Mouse (Mus musculus) embryonic facial prominence, embryonic 14.5 days (tissue): ENCODE results near the gene Dph2. TPM values are rescaled to one million over a fixed set of nuclear protein-coding genes. Genes with fewer than 3 reads are reported as not detected.

Source experiments
- ATAC-seq: fragments of 200-750 bp; cut with Nextera tagmentation; 2 replicates; pipeline ENCODE4 v1.8.0; 2017; ENCODE audit warnings: low read depth, moderate number of reproducible peaks, moderate TSS enrichment
- DNase-seq: peaks from one replicate; pipeline ENCODE4 v3.0.0-alpha.2; 2015; ENCODE audit warnings: low spot score
- H3K27ac ChIP-seq: fragments of 300-500 bp; sonication (generic); replicated peaks from 2 replicates; pipeline ENCODE4 v1.5.1; 2014; ENCODE audit warnings: low read depth, mild to moderate bottlenecking, low read length, moderate library complexity
- H3K27me3 ChIP-seq: fragments of 300-500 bp; sonication (generic); replicated peaks from 2 replicates; pipeline ENCODE4 v1.6.1; 2014; ENCODE audit warnings: low read length; ENCODE audit not compliant: control insufficient read depth, insufficient read depth
- H3K36me3 ChIP-seq: fragments of 300-500 bp; sonication (generic); 2 replicates; pipeline ENCODE4 v1.6.1; 2014; ENCODE audit warnings: low read length, mixed read lengths; ENCODE audit not compliant: control insufficient read depth, insufficient read depth
- H3K4me1 ChIP-seq: fragments of 300-500 bp; sonication (generic); 2 replicates; pipeline ENCODE4 v1.6.1; 2014; ENCODE audit warnings: antibody characterized with exemption, low read length; ENCODE audit not compliant: control insufficient read depth, insufficient read depth
- H3K4me2 ChIP-seq: fragments of 300-500 bp; sonication (generic); 2 replicates; pipeline ENCODE4 v1.6.1; 2014; ENCODE audit warnings: low read depth, mild to moderate bottlenecking, low read length, moderate library complexity, mixed read lengths
- H3K4me3 ChIP-seq: fragments of 300-500 bp; sonication (generic); 2 replicates; pipeline ENCODE4 v1.5.1; 2014; ENCODE audit warnings: low read depth, mild to moderate bottlenecking, low read length
- H3K9ac ChIP-seq: fragments of 300-500 bp; sonication (generic); 2 replicates; pipeline ENCODE4 v1.6.1; 2014; ENCODE audit warnings: low read depth, mild to moderate bottlenecking, low read length, moderate library complexity, mixed read lengths
- H3K9me3 ChIP-seq: fragments of 300-500 bp; sonication (generic); 2 replicates; pipeline ENCODE4 v1.6.1; 2016; ENCODE audit warnings: low read length; ENCODE audit not compliant: control insufficient read depth
- WGBS: fragments of 180-500 bp; shearing (Covaris S2); extraction: QIAGEN DNeasy Blood & Tissue Kit; methylation state at CpG from one replicate; pipeline ENCODE4 v1.1.7; 2014; 5-methylcytosine and 5-hydroxymethylcytosine counted together
- polyA plus RNA-seq: library from polyadenylated mRNA; unstranded; fragments of >200 nt; fragmentation: Nextera tagmentation; extraction: Ambion mirVana; gene quantifications from 2 replicates; pipeline ENCODE4 v1.2.1, GENCODE M21; 2014

Gene Dph2
- polyA plus RNA-seq, 1 experiment from 2014 or later: 13.4 TPM

DNA sequence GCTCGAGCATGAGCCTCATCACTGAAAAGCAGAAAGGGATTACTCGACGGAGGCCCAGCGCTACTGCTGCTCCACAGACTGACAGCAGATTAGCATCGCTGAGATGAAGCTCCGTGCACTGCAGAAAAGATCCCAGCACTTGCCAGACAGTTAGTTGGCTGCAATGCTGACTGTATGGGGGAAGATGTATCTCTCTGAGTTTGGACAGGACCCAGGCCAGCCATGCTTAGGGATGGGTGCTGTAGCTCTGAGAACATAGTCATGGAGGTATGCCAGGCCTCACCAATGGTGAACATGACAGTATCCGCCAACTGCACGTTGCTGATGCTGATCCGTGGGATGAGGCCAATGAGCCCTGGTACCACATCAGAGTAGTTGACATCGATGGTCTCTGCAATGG lies 12.3 kb upstream of the Dph2 start:
- Histone ChIP-seq H3K27ac (no peak overlapping the region), H3K4me2 (no peak overlapping the region), H3K4me1 (no peaks in the 10 kb centered on the region; the same call in 1 of the 2 replicates), H3K9me3 (no peaks in the 10 kb centered on the region), H3K9ac (no peak overlapping the region), H3K27me3 (no peaks in the 10 kb centered on the region), H3K4me3 (no peak overlapping the region), H3K36me3 (peaks cover 73% of the 10 kb centered on the region)
- DNase-seq (no peak), ATAC-seq (no peak)
- 89% methylated on average over 10 of the region's 10 CpGs for WGBS

DNA sequence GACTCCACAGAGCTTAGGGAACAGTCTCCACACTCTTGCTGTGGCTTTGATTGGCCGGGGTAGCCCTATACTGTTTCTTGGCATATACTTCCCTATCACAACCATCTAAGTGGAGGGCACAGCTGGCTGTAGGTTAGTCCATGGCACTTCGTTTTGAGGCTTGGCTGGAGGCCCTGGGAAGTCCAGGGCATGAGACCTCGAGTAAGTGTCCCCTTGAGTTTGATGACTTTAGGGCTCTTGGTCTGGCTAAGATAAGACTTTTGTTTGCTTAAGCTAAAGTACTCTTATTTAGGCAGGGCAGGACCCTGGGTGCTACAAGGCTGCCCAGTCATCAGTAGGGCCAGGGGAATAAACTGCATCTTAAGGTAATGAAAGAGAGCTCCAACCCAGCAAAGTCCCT lies 6.3 kb upstream of the Dph2 start:
- Histone ChIP-seq H3K4me3 (no peak overlapping the region), H3K27ac (no peak overlapping the region), H3K36me3 (peaks cover 86% of the 10 kb centered on the region), H3K9ac (no peak overlapping the region), H3K27me3 (no peaks in the 10 kb centered on the region), H3K9me3 (no peaks in the 10 kb centered on the region), H3K4me1 (no peaks in the 10 kb centered on the region), H3K4me2 (no peak overlapping the region)
- 85% methylated on average over 3 of the region's 3 CpGs for WGBS
- ATAC-seq (no peak), DNase-seq (no peak)

- H3K9me3 ChIP-seq: no peaks in the 10 kb centered on the region
Measured at GRCm38 (mm10) chr4:117896031-117896430, 4.2 kb upstream of the Dph2 start.

GRCm38 (mm10) chr4:117895339-117895738 lies 3.5 kb upstream of the Dph2 start:
- no peak overlapping the region for H3K4me3 ChIP-seq
- H3K27me3 ChIP-seq: no peaks in the 10 kb centered on the region
- no peak overlapping the region for H3K4me2 ChIP-seq
- WGBS: 69% methylated on average over 7 of the region's 7 CpGs
- H3K4me1 ChIP-seq: 0 out of 2 replicates have a peak, but pooled peaks cover 7% of the 10 kb centered on the region
- no peaks in the 10 kb centered on the region for H3K9me3 ChIP-seq
- no peak for ATAC-seq
- H3K36me3 ChIP-seq: peaks cover 58% of the 10 kb centered on the region
- DNase-seq: no peak
- no peak overlapping the region for H3K9ac ChIP-seq
- no peak overlapping the region for H3K27ac ChIP-seq

More at GRCm38 (mm10) chr4:117896031-117896430, 4.2 kb upstream of the Dph2 start:
- Histone ChIP-seq H3K9ac (no peak overlapping the region), H3K27me3 (no peaks in the 10 kb centered on the region), H3K4me3 (no peak overlapping the region), H3K36me3 (peaks cover 65% of the 10 kb centered on the region), H3K27ac (no peak overlapping the region), H3K4me1 (0 out of 2 replicates have a peak, but pooled peaks cover 5% of the 10 kb centered on the region), H3K4me2 (no peak overlapping the region)
- DNase-seq: no peak
- WGBS: 93% methylated on average over 6 of the region's 6 CpGs
- no peak for ATAC-seq

DNA sequence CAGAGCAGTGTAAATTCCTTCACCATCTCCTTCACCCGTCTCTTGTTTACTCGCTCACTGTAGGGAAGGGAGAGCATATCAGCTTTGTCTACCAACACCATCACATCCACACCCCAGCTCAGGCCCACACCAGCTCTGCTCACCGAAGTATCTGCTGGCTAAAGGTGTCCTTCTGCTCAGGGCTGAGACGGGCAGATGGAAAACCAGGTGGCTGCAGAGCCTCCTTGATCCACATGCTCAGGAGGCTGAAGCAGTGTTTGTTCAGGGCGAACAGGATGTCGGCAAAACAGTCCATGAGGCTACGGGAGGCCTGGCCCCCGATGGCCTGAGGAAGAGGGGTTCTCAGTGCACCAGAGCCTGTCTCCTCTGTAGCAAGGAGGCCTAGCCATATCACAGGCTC lies 2.8 kb upstream of the Dph2 start:
- no peak for ATAC-seq
- Histone ChIP-seq H3K9ac (no peak overlapping the region), H3K4me2 (no peak overlapping the region), H3K4me3 (no peak overlapping the region), H3K27me3 (no peaks in the 10 kb centered on the region), H3K9me3 (no peaks in the 10 kb centered on the region), H3K27ac (no peak overlapping the region), H3K36me3 (peaks cover 51% of the 10 kb centered on the region), H3K4me1 (0 out of 2 replicates have a peak, but pooled peaks cover 7% of the 10 kb centered on the region)
- no peak for DNase-seq
- WGBS: 79% methylated on average over 8 of the region's 8 CpGs

DNA sequence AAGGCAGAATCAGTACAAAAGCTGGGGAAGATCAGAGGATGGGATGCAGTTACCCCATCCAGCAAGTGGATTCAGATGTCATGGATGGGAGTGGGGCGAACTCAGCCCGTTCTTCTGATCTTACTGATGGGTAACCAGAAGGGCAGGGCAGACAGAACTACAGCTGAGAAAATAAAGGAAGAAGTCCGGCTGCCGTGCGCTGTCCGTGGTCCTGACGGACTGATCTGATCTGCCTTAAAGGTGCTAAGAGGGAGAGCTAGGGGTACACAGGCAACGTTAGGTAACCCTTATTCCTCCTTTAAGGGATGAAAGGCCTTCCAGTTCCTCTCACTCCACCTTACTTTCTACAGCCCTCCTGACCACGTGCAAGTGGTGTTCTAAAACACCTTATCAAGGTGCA lies 1.5 kb upstream of the Dph2 start:
- Histone ChIP-seq H3K4me1 (0 out of 2 replicates have a peak, but pooled peaks cover 7% of the 10 kb centered on the region), H3K36me3 (peaks cover 43% of the 10 kb centered on the region), H3K9ac (no peak overlapping the region), H3K27me3 (no peaks in the 10 kb centered on the region), H3K4me2 (no peak overlapping the region), H3K9me3 (no peaks in the 10 kb centered on the region), H3K4me3 (no peak overlapping the region), H3K27ac (no peak overlapping the region)
- no peak for ATAC-seq
- whole genome bisulfite sequencing: 20% methylated on average over 9 of the region's 9 CpGs
- DNase-seq: peak; percentile 54

GRCm38 (mm10) chr4:117890750-117891149 lies 1.1 kb downstream of the Dph2 start:
- H3K4me1 ChIP-seq: peaks cover 16% of the 10 kb centered on the region; the same call in 1 of the 2 replicates
- WGBS: 83% methylated on average over 8 of the region's 8 CpGs
- H3K4me3 ChIP-seq: peak overlapping the region; percentile 73; the same call in 1 of the 2 replicates
- H3K9me3 ChIP-seq: no peaks in the 10 kb centered on the region
- peaks cover 24% of the 10 kb centered on the region for H3K36me3 ChIP-seq
- H3K4me2 ChIP-seq: peak overlapping the region; percentile 75
- H3K9ac ChIP-seq: 0 out of 2 replicates have a peak overlapping the region, but pooled peaks have one; percentile 61
- H3K27ac ChIP-seq: no peak overlapping the region
- no peaks in the 10 kb centered on the region for H3K27me3 ChIP-seq
- ATAC-seq: no peak
- no peak for DNase-seq

GRCm38 (mm10) chr4:117890031-117890430 lies 1.8 kb downstream of the Dph2 start:
- peaks cover 16% of the 10 kb centered on the region; the same call in 1 of the 2 replicates for H3K4me1 ChIP-seq
- WGBS: 89% methylated on average over 14 of the region's 14 CpGs
- no peaks in the 10 kb centered on the region for H3K27me3 ChIP-seq
- no peak overlapping the region for H3K4me3 ChIP-seq
- no peak for DNase-seq
- peaks cover 24% of the 10 kb centered on the region for H3K36me3 ChIP-seq
- no peak for ATAC-seq
- H3K9me3 ChIP-seq: no peaks in the 10 kb centered on the region
- H3K27ac ChIP-seq: no peak overlapping the region
- no peak overlapping the region for H3K4me2 ChIP-seq
- H3K9ac ChIP-seq: no peak overlapping the region

DNA sequence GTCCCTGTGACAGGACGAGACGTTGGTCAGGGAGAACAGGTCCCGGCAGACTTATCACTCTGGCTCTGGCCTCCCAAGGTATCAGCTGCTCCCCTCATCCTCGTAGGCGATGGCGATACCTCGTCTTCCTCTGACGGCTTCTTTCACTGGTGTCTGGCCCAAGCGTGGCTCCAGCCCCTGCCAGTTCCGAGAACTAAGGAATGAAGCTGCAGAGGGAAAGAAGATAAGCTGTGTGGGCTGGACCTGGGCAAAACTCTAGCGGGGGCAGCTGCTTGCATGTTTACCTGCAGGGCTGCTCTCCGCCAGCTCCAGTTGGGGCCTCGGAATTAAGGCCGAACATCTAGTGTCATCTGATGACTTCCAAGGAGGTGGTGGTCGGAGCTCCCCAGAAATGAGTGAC lies 2.4 kb downstream of the Dph2 start:
- WGBS: 92% methylated on average over 15 of the region's 15 CpGs
- no peak overlapping the region for H3K4me3 ChIP-seq
- no peak overlapping the region for H3K9ac ChIP-seq
- ATAC-seq: no peak
- H3K4me1 ChIP-seq: peaks cover 16% of the 10 kb centered on the region; the same call in 1 of the 2 replicates
- no peaks in the 10 kb centered on the region for H3K27me3 ChIP-seq
- no peak for DNase-seq
- H3K4me2 ChIP-seq: no peak overlapping the region
- no peaks in the 10 kb centered on the region for H3K9me3 ChIP-seq
- H3K27ac ChIP-seq: no peak overlapping the region
- peaks cover 24% of the 10 kb centered on the region for H3K36me3 ChIP-seq
